Mouse (Mus musculus) layer of hippocampus, adult 9-11 months (tissue): ENCODE results near the gene 4930595D18Rik.

ENCODE experiments used
- DNase-seq: peaks from one replicate; pipeline ENCODE4 v3.0.0; 2022

The 4930595D18Rik gene

DNA sequence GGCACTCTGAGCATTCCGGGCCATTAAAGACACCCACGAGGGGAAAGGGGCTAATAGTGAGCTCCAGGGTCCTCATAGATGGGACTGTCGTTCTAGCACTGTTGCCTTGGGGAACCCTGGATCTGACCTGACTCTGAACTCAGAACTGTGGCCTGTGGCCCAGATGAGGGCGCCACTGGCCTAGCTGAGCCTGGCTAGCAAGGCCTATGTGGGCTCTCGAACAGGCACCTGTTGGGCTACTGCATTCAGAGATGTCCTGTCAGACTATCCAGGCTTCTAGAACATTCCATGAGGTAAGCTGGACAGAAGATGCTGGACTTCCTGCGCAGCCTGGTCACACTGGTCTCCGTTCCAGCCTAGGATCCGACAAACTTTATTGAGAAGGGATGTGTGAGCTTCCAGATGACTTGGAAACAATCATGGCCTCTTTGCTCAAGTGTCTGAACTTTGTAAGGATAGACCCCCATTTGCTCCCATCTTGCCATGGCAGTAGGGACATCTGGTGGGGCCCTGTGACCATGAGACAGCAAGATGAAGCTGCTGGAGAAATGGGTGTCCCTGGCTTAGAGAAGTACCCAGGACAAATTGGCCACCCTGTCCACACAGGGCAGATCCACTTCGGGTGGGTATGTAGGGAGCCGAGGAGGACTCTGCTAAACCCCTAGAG lies 19.0 kb downstream of the 4930595D18Rik start:
- DNase-seq = no peak

DNA sequence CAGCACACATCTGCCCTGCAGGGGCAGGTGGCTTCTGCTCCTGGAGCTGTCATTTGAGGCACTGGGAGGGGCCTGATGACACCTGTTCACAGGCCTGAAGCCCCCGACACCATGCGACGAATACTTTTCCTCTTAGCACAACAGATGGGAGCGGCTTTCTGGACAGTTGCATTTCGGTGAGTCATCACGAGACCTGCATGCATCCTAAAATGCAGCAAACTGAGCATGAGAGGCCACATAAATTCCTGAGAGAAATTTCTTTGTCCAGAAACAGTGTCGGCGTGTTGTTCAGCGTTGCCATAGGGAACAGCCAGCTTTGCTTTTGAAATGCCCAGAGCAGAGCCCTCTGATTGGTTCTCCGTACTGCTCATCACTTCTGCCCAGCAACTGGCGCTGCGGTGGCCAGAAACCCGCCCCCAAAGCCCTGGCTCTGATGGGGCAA lies 20.0 kb downstream of the 4930595D18Rik start:
- peak; percentile 94 for DNase-seq

DNA sequence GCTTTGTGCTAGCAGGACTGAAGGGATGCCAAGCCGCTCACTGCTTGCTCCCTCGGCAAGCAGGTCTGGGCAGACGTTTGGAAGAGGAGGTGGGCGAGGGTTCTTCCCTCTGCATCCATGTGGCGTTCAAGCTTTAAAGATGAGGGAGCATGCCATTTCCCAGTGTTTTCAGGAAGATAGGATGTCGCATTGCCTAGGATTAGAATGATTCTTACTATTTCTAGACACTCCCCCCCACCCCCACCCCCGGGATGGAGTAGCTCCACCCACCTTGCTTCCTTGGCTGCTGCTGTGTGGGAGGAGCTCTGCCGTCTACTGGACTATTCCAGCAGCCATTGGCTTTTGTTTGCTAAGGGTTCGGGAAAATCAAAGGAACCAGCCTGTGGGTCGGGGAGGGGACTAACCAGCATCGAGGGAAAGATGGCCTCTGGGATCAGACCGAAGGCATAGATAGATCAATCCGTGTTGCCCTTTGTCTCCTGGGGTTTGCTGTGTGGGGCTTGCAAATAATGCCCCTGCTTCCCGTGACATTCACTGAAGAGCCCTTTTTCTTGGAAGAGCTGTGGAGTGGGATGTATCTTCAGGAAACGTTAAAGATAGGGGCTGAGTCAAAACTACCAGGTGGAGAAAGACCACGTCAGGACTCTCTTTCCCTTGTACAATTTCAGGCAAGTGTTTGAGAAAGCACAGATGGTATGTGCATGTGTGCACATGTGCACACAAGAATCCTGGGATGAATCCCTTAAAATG lies 21.8 kb downstream of the 4930595D18Rik start:
- DNase-seq = peak; percentile 59

DNA sequence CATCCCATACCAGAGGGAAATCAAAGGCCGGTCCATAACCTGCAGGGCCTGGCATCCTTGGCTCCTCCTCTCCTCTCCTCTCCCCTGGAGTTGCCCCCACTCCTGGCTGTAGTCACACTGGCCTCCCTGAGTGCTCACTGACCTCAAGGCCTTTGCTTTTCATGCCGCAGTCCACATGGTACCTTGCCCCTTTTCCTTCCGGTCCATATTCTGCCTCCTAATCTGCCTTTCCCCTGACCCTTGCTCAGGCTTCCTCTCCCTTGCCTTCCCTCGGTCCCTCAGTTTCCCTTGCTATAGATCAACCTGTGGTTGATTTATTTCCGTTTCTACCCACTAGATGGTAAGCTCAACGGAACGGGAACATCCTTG lies 22.4 kb downstream of the 4930595D18Rik start:
- no peak for DNase-seq

DNA sequence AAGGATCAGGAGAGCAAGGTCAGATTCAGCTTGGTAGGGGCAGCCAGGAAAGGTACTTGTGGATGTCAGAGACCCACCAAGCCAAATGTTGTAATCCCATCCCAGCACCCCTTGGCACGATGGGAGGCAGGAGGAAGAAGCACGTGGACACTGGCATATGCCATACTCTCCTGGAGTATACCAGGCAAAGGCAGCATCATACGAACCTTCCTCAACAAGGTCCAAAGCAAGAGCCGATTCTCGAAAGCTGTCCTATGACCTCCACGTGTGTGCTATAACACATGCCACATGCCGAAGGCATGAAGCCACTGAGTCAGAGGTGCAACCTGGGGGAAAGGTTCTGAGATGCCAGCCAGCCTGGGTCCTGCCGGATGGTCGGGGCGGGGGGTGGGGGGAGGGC lies 23.4 kb downstream of the 4930595D18Rik start:
- no peak for DNase-seq

DNA sequence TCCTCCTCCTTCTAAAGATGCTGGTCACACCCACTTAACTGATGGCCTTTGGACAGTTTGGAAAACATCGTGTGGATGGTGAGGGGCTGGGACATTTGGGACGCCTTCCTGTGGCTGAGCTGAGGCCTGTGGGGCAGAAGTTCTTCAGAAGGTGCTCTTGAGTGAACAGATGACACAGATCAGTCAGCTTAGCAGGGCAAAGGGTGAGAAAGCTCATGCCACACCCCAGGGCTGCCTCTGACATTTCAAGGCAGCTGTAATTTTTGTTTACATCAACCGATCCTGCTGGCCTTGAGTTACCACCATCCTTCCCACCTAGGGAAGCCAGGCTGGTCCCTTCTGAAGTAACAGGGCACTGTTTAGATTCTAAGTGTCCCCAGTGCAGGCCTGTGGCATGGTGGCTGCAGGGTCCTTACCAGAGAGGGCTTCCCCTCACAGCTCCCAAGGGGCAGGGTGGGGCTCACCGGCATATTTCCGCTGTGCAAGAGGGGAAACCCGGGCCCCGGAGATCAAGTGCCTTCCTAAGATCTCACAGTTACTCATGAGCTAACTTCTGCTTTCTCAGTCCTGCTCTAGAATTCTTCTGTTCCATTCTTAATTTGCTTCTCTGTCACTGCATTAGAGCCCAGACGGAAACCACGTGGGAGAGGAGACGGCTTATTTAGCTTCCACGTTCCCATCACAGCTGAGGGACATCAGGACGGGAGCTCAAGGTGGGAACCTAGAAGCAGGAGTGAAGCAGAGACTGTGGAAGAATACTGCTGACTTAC lies 24.4 kb downstream of the 4930595D18Rik start:
- no peak for DNase-seq

DNA sequence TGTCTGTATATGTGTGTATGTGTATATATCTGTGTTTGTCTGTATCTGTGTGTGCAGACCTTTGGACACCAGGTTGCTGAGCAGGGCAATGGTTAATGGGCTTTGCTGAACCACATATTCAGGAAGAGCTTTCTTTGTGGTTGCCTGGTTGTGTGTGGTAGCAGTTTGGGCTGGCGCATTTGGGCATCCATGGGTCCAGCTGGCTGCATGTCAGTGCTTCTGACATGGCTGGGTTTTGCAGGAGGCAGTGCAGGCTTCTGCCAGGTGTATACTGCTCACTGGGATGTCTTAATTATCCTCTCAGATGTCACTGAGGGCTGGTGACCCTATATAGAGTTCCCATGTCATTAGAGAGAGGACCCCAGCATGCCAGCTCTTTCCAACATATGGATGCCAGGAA lies 28.5 kb downstream of the 4930595D18Rik start:
- no peak for DNase-seq

DNA sequence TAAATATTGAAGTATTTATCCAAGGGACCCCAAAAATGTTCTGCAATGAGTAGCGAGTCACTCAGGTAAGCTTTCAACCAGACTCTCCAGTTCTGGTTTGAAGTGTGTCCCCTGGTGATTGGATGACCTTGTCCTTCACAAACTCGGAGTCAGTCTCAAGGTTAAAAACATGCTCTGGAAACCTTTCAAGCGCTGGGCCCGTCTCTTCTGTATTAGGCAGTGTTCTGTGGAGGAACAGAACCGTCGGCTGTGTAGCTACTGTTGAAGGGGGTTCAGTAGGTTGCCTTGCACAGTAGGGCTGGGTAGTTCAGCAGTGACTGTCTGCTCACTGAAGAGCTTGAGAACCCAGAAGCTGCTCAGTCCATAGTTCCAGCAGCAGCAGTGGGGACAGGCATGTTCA lies 29.6 kb downstream of the 4930595D18Rik start:
- DNase-seq = no peak

DNA sequence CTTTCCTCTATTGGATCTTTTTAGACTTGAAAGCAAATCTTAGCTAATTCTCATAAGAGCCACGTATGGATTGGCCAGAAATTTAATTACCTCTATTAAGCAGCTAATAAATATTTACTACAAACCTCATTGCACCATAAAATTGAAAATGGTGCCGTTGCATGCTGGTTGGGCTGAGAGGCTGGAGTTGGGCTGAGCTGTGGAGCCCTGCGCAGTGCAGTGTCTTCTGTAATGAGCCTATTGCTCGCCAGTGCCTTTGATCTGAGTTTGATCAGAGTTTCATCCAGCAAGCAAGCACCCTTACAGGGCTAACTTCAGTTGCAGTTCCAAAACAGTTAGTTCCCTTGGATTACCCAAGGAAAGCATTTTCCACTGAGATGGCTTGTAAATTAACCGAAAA lies 30.3 kb downstream of the 4930595D18Rik start:
- DNase-seq = no peak

DNA sequence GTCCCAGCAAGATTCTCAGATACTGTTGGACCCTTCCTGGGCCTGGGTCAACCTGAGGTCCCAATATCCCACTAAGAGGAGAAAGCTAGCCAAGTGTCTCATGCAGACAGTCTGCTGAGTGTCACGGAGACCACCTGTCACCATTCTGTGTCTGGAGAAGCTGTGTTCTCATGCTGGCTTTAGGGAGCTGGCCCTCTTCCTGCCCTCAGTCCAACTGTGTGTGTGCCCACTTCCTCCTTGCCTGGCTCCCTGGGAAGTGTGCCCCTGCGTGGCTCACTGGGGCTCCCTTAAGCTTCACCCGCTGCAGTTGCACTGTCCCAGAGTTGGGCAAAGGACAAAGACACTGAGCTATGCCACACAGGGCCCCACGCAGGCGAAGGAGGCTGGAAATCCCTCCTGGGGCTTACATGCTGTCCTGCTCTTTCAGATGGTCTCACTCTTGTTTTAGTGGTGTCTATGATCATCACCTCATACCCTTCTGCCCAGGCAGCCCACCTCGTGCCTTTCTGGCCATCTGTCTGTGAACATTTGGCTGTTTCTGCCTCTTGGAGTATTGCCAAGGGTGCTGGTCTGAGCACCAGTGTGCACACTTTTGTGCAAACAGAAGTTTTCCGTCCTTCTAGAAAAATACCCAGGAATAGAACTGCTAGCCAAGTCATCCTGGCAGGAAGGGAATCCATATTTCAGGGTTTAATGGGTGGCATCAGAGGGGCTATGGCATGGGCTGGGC lies 31.1 kb downstream of the 4930595D18Rik start:
- no peak for DNase-seq

DNA sequence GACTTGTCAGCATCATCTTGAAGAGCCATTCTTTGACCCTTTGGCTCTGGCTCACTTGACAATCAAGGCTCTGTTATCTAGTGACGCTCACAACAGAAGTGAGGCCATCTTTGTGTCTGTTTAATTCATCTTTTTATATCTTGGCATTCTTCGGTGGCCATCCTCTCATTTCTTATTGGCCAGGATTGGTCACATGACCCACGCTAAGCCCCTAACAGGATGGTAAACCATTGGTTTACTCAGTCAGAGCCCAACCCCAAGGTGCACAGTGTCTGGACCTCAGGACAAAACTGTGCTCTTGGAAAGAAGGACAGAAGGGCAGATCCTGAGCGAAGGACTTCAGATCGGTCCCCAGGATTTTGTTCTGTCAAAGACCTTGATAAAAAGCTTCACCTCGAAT lies 31.7 kb downstream of the 4930595D18Rik start:
- no peak for DNase-seq

DNA sequence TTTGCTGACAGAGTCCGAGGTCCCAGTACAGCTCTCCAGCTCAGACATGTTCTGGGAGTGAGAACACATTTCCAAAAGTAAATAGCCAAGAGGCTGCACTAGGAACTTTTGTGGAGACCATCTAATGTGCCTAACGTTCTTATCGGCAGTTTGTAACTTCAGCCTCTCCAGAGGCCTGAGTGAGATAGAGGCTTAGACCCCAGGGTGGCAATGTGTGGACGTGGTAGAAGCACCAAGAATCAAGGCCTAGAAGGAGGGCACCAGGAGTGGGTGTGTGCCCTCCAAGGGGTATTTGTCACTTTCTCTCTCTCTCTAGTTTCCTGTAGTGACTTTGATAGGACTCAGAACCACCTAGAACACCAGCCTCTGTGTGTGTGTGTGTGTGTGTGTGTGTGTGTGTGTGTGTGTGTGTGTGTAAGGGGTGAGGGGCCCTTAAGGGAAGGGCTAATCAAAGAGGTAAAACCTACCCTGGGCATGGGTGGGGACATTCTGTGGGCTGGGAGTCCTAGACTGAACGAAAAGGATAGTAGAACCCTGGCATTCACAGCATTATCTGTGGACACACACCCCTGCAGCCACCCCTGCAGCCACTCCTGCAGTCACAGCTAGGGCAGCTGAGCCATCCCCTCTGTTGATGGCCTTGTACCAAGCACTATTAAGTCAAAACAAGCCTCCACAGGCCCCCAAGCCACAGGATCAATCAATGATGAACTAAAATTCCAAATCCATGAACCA lies 32.7 kb downstream of the 4930595D18Rik start:
- no peak for DNase-seq

DNA sequence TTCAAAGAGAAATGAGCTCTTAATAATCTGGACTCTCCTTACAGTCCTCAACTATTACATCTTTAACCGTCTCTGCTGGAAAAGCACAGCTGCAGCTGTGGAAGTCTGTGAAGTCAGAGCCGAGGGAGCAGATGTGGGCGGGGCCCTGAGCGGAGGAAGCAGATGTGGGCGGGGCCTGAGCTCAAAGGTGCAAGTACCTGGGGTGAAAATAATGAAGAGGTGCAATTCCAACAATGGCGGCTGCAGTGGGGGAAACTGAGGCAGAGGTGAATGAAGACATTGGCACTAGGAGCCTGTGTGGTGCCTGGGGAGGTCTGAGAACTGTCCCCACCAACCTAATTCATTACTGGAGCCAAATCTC lies 34.1 kb downstream of the 4930595D18Rik start:
- no peak for DNase-seq

DNA sequence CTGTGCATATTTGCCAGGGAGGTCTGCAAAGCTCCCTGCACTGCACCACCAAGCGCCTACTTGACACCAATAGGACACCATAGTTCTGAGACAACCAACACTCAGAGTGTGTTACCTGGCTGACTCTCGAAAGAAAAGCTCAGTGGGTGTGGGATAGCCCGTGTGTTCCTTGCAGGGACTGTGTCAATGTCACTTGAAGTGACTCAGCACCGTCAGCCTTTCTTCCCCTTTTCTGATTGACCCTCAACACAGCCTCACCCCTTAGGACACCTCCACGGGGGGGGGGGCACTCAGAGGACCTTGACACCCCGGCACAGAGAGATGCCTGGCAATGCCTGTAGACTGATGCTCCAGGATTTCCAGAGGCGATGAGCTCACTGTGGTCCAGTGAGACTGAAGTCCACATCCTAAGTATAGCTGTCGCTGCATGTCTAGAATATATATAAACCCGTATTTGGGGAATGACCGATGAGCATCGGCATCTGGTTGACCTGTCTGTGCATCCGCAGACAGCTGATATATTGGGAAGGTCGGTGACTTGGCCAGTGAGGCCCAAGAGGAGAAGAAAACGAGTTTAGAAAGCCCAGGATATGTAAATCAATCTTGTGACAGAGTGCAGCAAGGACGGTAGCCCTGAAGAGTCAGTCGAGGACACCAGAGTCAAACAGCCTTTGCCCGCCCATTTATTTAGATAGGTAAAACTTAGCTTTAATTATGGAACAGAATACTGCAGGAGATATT lies 34.6 kb downstream of the 4930595D18Rik start:
- no peak for DNase-seq

DNA sequence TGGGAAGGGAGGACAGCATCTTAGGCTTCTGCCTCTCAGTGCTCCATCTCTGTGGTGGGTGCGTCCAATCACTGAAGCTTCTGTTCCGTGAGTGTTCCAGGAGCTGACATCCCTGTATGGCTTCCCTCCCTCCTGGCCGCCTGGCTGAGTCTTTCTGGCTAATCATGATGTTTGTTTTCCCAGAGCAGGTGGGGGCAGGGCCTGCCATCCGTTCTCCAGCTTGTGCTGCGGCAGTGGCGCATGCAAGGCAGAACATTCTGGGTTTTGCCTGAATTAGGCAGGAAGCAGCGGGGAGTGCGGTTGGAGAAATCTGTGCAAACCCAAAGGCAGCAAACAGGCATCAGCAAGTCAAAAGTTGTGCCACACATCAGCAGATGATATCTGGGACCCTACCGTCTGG lies 39.0 kb downstream of the 4930595D18Rik start:
- DNase-seq = peak; percentile 85

DNA sequence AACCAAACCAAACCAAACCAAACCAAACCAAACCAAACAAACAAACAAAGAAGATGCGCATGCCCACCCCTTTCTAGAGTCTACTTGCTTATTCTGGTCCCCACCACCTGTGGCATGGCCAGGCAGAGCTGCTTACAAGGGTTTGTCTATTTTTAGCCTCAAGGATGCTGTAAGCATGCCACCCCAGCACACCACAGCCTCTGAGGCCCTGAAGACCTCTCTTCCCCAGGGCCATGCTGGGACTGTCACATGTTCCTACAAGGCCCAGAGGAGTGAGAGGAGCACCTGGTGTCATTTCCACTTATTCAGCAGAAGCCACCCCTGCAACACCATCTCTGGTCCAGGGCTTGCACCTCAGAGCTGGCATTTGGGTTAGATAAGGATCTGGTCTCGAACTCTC lies 39.7 kb downstream of the 4930595D18Rik start:
- DNase-seq = no peak

DNA sequence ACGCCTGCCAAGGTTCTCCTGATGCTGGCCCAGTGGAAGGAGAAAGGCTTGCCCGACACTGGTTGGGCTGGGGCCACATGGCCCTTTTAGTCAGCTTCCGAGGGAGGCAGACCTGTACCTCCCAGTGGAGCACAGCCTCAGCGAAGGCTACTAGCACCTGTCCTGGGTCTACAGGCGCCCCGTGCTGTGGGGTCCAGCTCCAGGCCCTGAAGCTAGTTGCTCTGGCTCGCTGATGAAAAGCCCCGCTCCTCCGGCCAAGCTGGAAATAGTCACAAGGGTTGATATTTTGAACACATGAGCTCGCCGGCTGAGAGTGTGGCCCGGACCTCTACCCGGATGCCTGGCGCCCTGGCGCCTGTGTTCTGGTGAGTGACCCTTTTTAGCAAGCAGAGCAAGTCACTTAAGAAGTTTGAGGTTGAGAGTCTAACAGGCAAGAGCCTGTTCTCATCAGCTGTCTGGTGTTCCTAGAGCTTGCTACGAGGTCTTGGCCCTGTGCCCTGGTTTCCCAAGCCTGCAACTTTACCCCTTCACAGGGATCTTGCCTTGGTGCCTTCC lies 40.7 kb downstream of the 4930595D18Rik start:
- no peak for DNase-seq

DNA sequence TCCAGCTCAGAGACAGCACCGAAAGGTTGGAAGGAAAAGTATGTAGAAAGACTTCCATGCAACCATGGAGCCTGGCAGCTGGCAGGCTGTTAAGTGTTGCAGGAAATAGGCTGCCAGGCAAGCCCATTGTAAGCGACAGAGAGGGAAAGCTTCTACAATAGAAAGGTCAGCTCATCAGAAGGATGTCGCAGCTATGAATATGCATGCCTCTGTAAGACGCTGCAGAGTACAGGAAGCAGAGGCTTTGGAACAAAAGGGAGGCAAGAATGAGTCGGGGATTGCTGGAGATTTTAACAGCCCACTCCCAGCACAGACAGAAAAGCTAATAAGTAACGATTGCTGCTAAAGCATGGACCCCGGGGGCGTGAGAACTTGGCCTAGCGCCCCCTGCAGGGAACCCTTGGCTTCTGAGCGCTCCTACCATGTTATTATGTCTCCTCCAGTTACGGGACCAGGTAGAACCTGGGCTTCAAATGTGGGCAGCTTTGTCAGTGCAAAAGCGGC lies 41.2 kb downstream of the 4930595D18Rik start:
- no peak for DNase-seq

DNA sequence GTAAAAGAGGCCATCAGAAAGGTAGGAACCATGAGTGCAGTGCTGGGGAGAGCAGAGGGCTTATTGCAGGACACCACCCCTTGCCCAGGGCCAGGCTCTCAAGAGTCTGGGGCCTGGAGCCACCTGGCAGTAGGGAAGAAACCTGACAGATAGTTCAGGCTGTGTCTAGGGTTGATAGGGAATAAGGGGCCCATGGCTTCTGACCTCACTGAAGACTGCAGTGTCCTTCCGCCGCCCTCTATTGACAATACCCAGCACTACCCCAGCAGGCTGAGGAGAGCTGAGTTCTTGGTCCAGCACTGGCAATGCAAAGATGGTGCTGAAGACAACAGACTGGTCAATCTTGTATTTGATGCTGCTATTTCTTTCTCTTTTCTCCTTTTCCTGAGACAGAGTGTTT lies 47.2 kb downstream of the 4930595D18Rik start:
- no peak for DNase-seq

DNA sequence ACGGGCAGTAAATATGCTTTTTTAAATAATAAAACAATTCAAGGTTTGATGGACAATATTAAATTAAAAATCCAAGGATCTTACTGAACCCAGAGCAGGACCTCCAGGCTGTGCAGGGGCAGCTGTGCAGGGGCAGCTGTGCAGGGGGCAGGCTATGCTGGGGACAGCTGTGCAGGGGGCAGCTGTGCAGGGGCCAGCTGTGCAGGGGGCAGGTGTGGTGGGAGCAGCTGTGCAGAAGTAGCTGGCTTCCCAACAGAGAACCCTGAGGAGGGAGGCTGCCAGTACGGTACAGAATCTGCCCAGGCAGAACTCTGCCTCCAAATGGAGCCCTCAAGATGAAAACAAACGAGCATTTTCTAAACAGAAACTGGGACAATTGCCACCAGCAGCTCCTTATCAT lies 48.3 kb downstream of the 4930595D18Rik start:
- DNase-seq = no peak
